Mouse (Mus musculus): Measurements from ENCODE around the gene Slc26a1. TPM values are rescaled to one million over a fixed set of nuclear protein-coding genes. Genes with fewer than 3 reads are reported as not detected.

Gene Slc26a1
- total RNA-seq, 4 experiments from 2014 or later = 0.14 to 0.46 (median 0.19) TPM

Other genes starting within 250 kb of the Slc26a1 start
- gene Atp5k, start 241.1 kb downstream of the Slc26a1 start, total RNA-seq (2022) = 100 to 1,000 TPM in 3 of 4 experiments, 10 to 100 TPM in 1; 89.8 to 365 (median 163) TPM
- gene Mfsd7a, start 226.7 kb downstream of the Slc26a1 start, total RNA-seq (2022) = 1 to 10 TPM; 1.4 to 3.6 (median 1.8) TPM
- gene Pcgf3, start 214.3 kb downstream of the Slc26a1 start, total RNA-seq (2022) = 10 to 100 TPM; 35.9 to 45.2 (median 40.5) TPM
- 1 to 10 TPM; 2.0 to 4.7 (median 3.6) TPM for gene Cplx1, start 125.5 kb downstream of the Slc26a1 start, total RNA-seq (2022)
- gene Gak, start 45.8 kb downstream of the Slc26a1 start, total RNA-seq (2022) = 100 to 1,000 TPM in 2 of 4 experiments, 10 to 100 TPM in 2; 87.2 to 105 (median 95.9) TPM
- 10 to 100 TPM; 27.3 to 34.7 (median 31.8) TPM for gene Tmem175, start 45.8 kb downstream of the Slc26a1 start, total RNA-seq (2022)
- 10 to 100 TPM; 17.5 to 31.1 (median 22.6) TPM for gene Idua, start 15.2 kb downstream of the Slc26a1 start, total RNA-seq (2022)
- gene Dgkq, start 5.9 kb downstream of the Slc26a1 start, total RNA-seq (2022) = 10 to 100 TPM; 15.3 to 39.9 (median 31.0) TPM
- 10 to 100 TPM; 29.5 to 52.6 (median 34.7) TPM for gene Fgfrl1, start 16.8 kb upstream of the Slc26a1 start, total RNA-seq (2022)
- gene Rnf212, start 99.4 kb upstream of the Slc26a1 start, total RNA-seq (2022) = not detected
- not detected for gene Tmed11, start 119.8 kb upstream of the Slc26a1 start, total RNA-seq (2022)
- not detected for gene Vmn2r8, start 133.3 kb upstream of the Slc26a1 start, total RNA-seq (2022)
- gene Vmn2r9, start 177.0 kb upstream of the Slc26a1 start, total RNA-seq (2022) = not detected